Mouse (Mus musculus) kidney, postnatal 0 days (tissue): ENCODE measurements around the gene Evx2. TPM values are rescaled to one million over a fixed set of nuclear protein-coding genes. Genes with fewer than 3 reads are reported as not detected.

Source experiments
- ATAC-seq: fragments of 200-750 bp; cut with Nextera tagmentation; replicated peaks from 2 replicates; pipeline ENCODE4 v1.8.0; 2017; ENCODE audit warnings: low read depth, moderate number of reproducible peaks, moderate TSS enrichment, moderate library complexity; ENCODE audit not compliant: low FRiP score
- DNase-seq: peaks from one replicate; pipeline ENCODE4 v3.0.0-alpha.2; 2016; ENCODE audit warnings: low spot score
- H3K27ac ChIP-seq: fragments of 300-500 bp; sonication (generic); 2 replicates; pipeline ENCODE4 v1.5.1; 2014; ENCODE audit warnings: mild to moderate bottlenecking
- H3K27me3 ChIP-seq: fragments of 300-500 bp; sonication (generic); 2 replicates; pipeline ENCODE4 v1.6.1; 2014; ENCODE audit warnings: low read length, mixed read lengths; ENCODE audit not compliant: insufficient read depth
- H3K36me3 ChIP-seq: fragments of 300-500 bp; sonication (generic); 2 replicates; pipeline ENCODE4 v1.6.1; 2014; ENCODE audit warnings: low read length, mixed read lengths; ENCODE audit not compliant: insufficient read depth
- H3K4me1 ChIP-seq: fragments of 300-500 bp; sonication (generic); replicated peaks from 2 replicates; pipeline ENCODE4 v1.6.1; 2014; ENCODE audit warnings: antibody characterized with exemption, low read length, mixed read lengths; ENCODE audit not compliant: insufficient read depth
- H3K4me2 ChIP-seq: fragments of 300-500 bp; sonication (generic); 2 replicates; pipeline ENCODE4 v1.6.1; 2014; ENCODE audit warnings: mild to moderate bottlenecking, low read length, moderate library complexity, mixed read lengths
- H3K4me3 ChIP-seq: fragments of 300-500 bp; sonication (generic); replicated peaks from 2 replicates; pipeline ENCODE4 v1.5.1; 2014; ENCODE audit warnings: low read depth, low read length
- H3K9ac ChIP-seq: fragments of 300-500 bp; sonication (generic); 2 replicates; pipeline ENCODE4 v1.6.1; 2014; ENCODE audit warnings: low read depth, low read length
- H3K9me3 ChIP-seq: fragments of 300-500 bp; sonication (generic); replicated peaks from 2 replicates; pipeline ENCODE4 v1.6.1; 2016; ENCODE audit warnings: low read length, inconsistent platforms, mixed read lengths
- CTCF ChIP-seq: IDR thresholded peaks from 2 replicates; pipeline ENCODE4 v1.5.1; 2016; ENCODE audit warnings: antibody characterized with exemption, low read depth, mild to moderate bottlenecking, moderate library complexity
- WGBS: fragments of 180-500 bp; shearing (Covaris S2); extraction: QIAGEN DNeasy Blood & Tissue Kit; methylation state at CpG from one replicate; pipeline ENCODE4 v1.1.7; 2014; 5-methylcytosine and 5-hydroxymethylcytosine counted together
- polyA plus RNA-seq: library from polyadenylated mRNA; unstranded; fragments of >200 nt; fragmentation: Nextera tagmentation; extraction: Ambion mirVana; gene quantifications from 2 replicates; pipeline ENCODE4 v1.2.1, GENCODE M21; 2015

Gene Evx2
- polyA plus RNA-seq, 1 experiment from 2014 or later = 0.08 TPM

DNA sequence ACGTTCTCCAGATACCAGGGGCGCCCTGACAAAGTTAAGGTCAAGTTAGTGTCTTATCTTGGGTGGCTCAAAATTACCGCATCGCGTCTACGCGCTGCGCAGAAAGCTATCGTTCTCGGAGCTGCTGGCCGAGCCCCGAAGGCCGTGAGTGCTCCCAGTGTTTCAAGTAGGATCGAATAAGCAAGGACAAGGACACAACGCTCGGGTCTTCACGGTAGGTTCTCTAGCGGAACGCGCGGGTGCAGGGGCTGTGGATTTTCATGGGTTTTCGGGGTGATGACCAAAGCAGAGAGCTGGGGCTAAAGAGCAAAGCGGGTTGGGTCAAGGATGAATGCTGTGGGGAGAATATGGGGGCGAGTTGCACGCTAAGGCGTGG is 20.2 kb upstream of the Evx2 start:
- WGBS = under 1% methylated on average over 26 of the region's 26 CpGs
- Histone ChIP-seq H3K4me3 (peak overlapping the region; percentile 82), H3K4me2 (peak overlapping the region; percentile 76), H3K36me3 (no peaks in the 10 kb centered on the region), H3K27me3 (peaks cover 5% of the 10 kb centered on the region; the same call in 1 of the 2 replicates), H3K9me3 (no peaks in the 10 kb centered on the region), H3K4me1 (peaks cover 12% of the 10 kb centered on the region), H3K9ac (peak overlapping the region; percentile 98), H3K27ac (peak overlapping the region; percentile 96)
- TF ChIP-seq CTCF = no peak
- ATAC-seq = no peak
- DNase-seq = no peak

DNA sequence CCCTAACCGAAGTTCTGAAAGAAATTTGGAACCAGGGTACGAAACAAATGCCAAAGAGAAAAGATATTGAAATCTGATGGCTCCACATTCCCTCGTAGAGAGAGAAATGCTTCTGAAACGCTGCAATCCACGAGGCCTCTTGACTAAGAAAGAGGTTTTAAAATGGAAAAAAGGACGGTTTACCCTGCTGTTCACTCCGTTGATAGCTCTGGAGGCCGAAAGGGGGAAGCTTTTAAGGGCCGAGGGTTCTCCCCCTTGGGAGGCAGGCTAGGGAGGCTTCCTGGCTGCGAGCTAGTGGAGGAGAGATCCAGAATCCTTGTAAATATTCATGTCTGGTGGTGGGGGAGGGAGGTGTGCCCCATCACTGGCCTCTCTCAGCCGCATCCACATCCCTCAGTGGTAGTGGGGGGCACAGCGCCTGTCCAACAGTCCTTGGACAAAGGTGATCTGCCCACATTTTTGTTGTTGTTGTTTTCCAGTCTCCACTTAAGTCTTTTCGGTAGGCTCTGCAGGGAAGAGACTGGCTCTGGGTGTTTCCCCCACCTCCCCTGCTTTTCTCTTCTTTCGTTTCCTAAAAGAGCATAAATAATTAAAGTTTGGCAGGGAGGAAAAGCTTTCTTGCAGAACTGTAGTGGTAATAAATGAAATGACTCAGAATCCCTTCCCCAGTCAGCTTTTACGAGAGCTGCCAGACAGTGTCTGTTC is 19.7 kb upstream of the Evx2 start, which contains the start of gene Hoxd11:
Hoxd11 (plus strand) TSS at position 667 of the 705 bp plus-strand sequence.
- peaks cover 7% of the 10 kb centered on the region for H3K27me3 ChIP-seq
- peak within 1 kb of the TSS; percentile 76 for H3K4me2 ChIP-seq
- no peak for TF ChIP-seq CTCF
- WGBS = 4% methylated on average over 15 of the region's 15 CpGs
- H3K4me1 ChIP-seq = peaks cover 13% of the 10 kb centered on the region
- no peaks in the 10 kb centered on the region for H3K9me3 ChIP-seq
- H3K27ac ChIP-seq = peak within 1 kb of the TSS; percentile 96
- peak within 1 kb of the TSS; percentile 82 for H3K4me3 ChIP-seq
- ATAC-seq (no peak), DNase-seq (peak; percentile 88)
- no peaks in the 10 kb centered on the region for H3K36me3 ChIP-seq
- H3K9ac ChIP-seq = peak within 1 kb of the TSS; percentile 98

DNA sequence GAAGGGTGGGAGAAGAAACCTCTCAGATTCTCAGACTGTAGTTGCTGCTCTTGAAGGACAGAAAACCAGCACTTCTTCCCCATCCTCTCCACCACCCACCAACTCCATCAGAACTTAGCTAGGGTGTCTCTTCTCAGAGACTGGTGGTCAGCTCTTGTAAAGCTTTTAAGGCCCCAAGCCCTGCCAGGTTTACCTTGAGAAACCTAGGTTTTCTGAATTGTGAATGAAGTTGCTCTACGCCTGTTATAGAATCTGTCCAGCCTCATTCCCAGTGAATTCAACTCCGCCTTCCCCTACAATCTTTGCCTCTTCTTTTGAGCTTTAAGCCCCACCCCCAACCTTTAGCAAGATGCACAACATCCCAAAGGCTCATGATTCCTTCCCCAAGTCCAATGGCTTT is 17.7 kb upstream of the Evx2 start:
- Histone ChIP-seq H3K9me3 (no peaks in the 10 kb centered on the region), H3K4me1 (peaks cover 18% of the 10 kb centered on the region), H3K27ac (no peak overlapping the region), H3K36me3 (no peaks in the 10 kb centered on the region), H3K4me2 (no peak overlapping the region), H3K9ac (no peak overlapping the region), H3K4me3 (no peak overlapping the region), H3K27me3 (peaks cover 21% of the 10 kb centered on the region)
- 40% methylated on average over 2 of the region's 2 CpGs for WGBS
- ATAC-seq (no peak), DNase-seq (no peak)
- no peak for TF ChIP-seq CTCF

DNA sequence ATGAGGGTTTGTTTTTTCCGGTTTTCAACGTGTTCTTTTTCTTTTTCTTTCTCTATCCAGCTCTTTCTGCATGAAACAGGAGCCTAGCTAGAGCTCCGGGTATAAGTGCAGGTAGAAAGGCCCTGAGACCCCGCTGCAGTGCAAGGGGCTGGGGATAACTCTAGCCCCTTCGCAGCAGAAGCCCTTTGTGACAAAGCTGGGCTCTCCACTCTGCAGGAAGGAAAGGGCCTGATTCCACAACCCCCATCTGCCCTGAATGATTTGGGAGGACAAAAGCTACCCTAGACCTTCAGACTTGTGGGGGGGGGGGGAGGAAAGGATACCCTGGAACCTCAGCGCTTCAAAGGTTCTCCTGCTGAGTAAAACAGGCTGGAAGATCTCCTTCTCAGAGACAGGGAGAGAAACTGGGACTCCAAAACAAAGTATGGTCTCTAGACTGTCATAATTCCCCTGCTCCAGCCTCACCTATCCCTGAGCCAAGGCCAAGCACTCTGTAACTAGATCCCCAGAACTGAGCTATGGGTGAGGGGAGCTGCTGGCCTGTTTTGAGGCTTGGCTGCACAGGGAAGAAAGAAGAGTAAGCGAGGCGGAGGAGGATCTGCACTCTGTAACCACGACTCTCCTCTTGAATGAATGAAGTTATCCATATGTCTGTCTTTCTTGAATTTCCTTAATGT is 17.2 kb upstream of the Evx2 start:
- peak; percentile 90 for DNase-seq
- H3K9me3 ChIP-seq = no peaks in the 10 kb centered on the region
- no peaks in the 10 kb centered on the region for H3K36me3 ChIP-seq
- H3K4me1 ChIP-seq = peaks cover 18% of the 10 kb centered on the region
- peaks cover 27% of the 10 kb centered on the region for H3K27me3 ChIP-seq
- no peak for TF ChIP-seq CTCF
- H3K9ac ChIP-seq = no peak overlapping the region
- 0 out of 2 replicates have a peak, but pooled peaks have one; percentile 10 for ATAC-seq
- WGBS = 31% methylated on average over 9 of the region's 9 CpGs
- H3K4me3 ChIP-seq = no peak overlapping the region
- no peak overlapping the region for H3K4me2 ChIP-seq
- 0 out of 2 replicates have a peak overlapping the region, but pooled peaks have one; percentile 31 for H3K27ac ChIP-seq

DNA sequence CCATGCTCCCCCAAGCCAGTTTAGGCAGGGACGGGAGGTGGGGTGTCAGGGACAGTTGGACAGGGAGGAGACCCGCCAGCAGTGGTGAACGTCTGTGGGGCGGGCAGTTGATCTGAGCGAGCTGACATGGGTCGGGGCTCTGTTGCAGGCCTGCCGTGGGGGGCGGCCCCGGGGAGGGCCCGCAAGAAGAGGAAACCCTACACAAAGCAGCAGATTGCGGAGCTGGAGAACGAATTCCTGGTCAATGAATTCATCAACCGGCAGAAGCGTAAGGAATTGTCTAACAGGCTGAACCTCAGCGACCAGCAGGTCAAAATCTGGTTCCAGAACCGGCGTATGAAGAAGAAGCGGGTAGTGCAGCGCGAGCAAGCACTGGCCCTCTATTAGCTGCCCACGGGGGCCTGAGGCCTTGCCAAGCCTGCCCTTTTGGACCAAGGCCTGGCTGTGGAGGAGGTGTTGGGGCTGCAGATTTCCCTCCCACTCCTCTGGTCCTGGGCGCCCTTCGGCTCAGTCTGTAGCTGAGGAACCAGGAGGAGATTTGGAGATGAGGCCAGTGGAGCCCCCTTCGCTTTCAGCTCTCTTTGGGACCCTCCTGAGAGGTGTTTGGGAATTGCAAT is 16.4 kb upstream of the Evx2 start:
- Histone ChIP-seq H3K4me3 (no peak overlapping the region; the same call in 1 of the 2 replicates), H3K9me3 (no peaks in the 10 kb centered on the region), H3K4me2 (peak overlapping the region; percentile 45), H3K4me1 (peaks cover 18% of the 10 kb centered on the region), H3K27ac (peak overlapping the region; percentile 37; the same call in 1 of the 2 replicates), H3K9ac (no peak overlapping the region), H3K27me3 (peaks cover 33% of the 10 kb centered on the region), H3K36me3 (no peaks in the 10 kb centered on the region)
- ATAC-seq (no peak), DNase-seq (no peak)
- TF ChIP-seq CTCF = no peak
- WGBS = 25% methylated on average over 24 of the region's 24 CpGs
